Mouse (Mus musculus): ENCODE data around the gene Gsx2.

DNA sequence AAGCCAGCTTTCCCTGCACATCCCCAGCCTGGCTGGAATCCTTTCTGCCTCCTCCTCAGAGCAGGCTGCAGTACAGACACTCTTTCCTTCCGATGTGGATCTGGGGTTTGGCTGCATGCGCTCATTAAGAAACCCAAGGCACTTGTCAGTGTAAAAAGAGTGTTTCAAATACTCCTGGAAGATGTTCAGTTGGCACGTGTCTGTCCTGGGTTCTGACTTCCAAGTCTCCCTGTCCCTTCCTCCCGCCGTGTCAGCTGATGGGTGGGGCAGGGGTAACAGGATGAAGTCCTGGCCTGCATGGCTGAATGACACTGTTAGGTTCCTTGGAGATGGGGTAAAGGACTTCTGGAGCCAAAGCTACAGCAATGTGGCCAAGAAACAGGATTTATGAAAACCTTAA is 46.2 kb downstream of the Gsx2 start:
- TF ChIP-seq POLR2AphosphoS2 (IDR thresholded peaks at IDR 0.05; ENCODE audit: insufficient read length, low read depth): no peak
- TF ChIP-seq MAX (IDR thresholded peaks at IDR 0.05; ENCODE audit: low read depth): no peak

Data from myocyte (in vitro differentiated cells).